Mouse (Mus musculus) left cerebral cortex, adult 2 months (tissue): ENCODE measurements around the gene Gchfr. TPM values are rescaled to one million over a fixed set of nuclear protein-coding genes. Genes with fewer than 3 reads are reported as not detected.

Source experiments
- DNase-seq, 2 experiments: peaks; one replicate each; pipeline ENCODE4 v3.0.0; 2021 to 2022; ENCODE audit warnings: low spot score in 2 of 2, mixed read lengths in 1 of 2; ENCODE audit errors: extremely low spot score in 1 of 2
- H3K27ac ChIP-seq: fragments of 200-600 bp; 2 replicates; pipeline ENCODE4 v1.8.1; 2022
- H3K4me3 ChIP-seq: fragments of 200-600 bp; 2 replicates; pipeline ENCODE4 v1.8.1; 2022
- CTCF ChIP-seq: fragments of 200-600 bp; IDR thresholded peaks from 2 replicates; pipeline ENCODE4 v1.8.1; 2022; ENCODE audit warnings: antibody characterized with exemption, mild to moderate bottlenecking, moderate library complexity
- intact Hi-C: fragments of 180-260 bp; cut with DNase I; formaldehyde crosslinking; loops from one replicate; pipeline ENCODE4 v1.15.1; 2025
- long read RNA-seq, 2 experiments: library from polyadenylated mRNA; stranded (forward); transcript quantifications; one replicate each; pipeline ENCODE4 v2.0.0; 2021; ENCODE audit warnings: borderline mapping rate in 2 of 2
- total RNA-seq, 2 experiments: library from RNA; stranded (reverse); gene quantifications; 2 replicates each; pipeline ENCODE4 v1.2.3; 2021

Gchfr gene
- total RNA-seq, result not detected
- long read RNA-seq, experiment 1, partial matches to known transcripts, result 1 of 1 reads
- long read RNA-seq, experiment 1, other reads (novel, unspliced or antisense), result 0 of 1 reads
- long read RNA-seq, experiment 2, partial matches to known transcripts, result 0 of 1 reads
- long read RNA-seq, experiment 2, other reads (novel, unspliced or antisense), result 0 of 1 reads

- intact Hi-C loops, result no loop called here
- peak; percentile 30 to 57 for DNase-seq
- Histone ChIP-seq H3K27ac (no peak within 1 kb of the TSS), H3K4me3 (peak within 1 kb of the TSS; percentile 59)
- peak; percentile 19 for TF ChIP-seq CTCF
These were observed at the start of gene Gchfr for GRCm38 (mm10) chr2:119166901-119167865. TSS of gene Gchfr (plus strand) at chr2:119167773.

- H3K4me3 ChIP-seq, result no peak overlapping the region
- no peak for DNase-seq
- TF ChIP-seq CTCF, result no peak
- intact Hi-C loops, result no loop called here
- H3K27ac ChIP-seq, result no peak overlapping the region
These were observed 31.2 kb upstream of the Gchfr start for GRCm38 (mm10) chr2:119136346-119136898.

- intact Hi-C loops, result no loop called here
- H3K27ac ChIP-seq, result no peak overlapping the region
- no peak; the same call in 1 of the 2 replicates for TF ChIP-seq CTCF
- H3K4me3 ChIP-seq, result no peak overlapping the region
- no peak for DNase-seq
These were observed 22.4 kb upstream of the Gchfr start for GRCm38 (mm10) chr2:119145199-119145598.

- Histone ChIP-seq H3K27ac (no peak overlapping the region), H3K4me3 (no peak overlapping the region)
- intact Hi-C loops, result no loop called here
- no peak for DNase-seq
- TF ChIP-seq CTCF, result no peak
These were observed 21.1 kb upstream of the Gchfr start for GRCm38 (mm10) chr2:119146435-119146834.

- Histone ChIP-seq H3K27ac (peak overlapping the region; percentile 24; the same call in 1 of the 2 replicates), H3K4me3 (no peak overlapping the region)
- no peak for DNase-seq
- no peak for TF ChIP-seq CTCF
- intact Hi-C loops, result no loop called here
These were observed 20.4 kb upstream of the Gchfr start for GRCm38 (mm10) chr2:119147160-119147678.

GRCm38 (mm10) chr2:119147775-119148174 lies 19.8 kb upstream of the Gchfr start:
- Histone ChIP-seq H3K27ac (peak overlapping the region; percentile 24; the same call in 1 of the 2 replicates), H3K4me3 (no peak overlapping the region)
- TF ChIP-seq CTCF, result no peak
- DNase-seq, result no peak
- intact Hi-C loops, result no loop called here

- DNase-seq, result no peak
- TF ChIP-seq CTCF, result no peak
- intact Hi-C loops, result no loop called here
- H3K4me3 ChIP-seq, result no peak overlapping the region
- no peak overlapping the region for H3K27ac ChIP-seq
These were observed 15.3 kb upstream of the Gchfr start for GRCm38 (mm10) chr2:119152255-119152654.

GRCm38 (mm10) chr2:119154683-119155082 lies 12.9 kb upstream of the Gchfr start:
- Histone ChIP-seq H3K27ac (no peak overlapping the region), H3K4me3 (no peak overlapping the region)
- DNase-seq, result no peak
- no peak for TF ChIP-seq CTCF
- intact Hi-C loops, result no loop called here

- TF ChIP-seq CTCF, result no peak
- H3K27ac ChIP-seq, result no peak overlapping the region
- DNase-seq, result no peak
- intact Hi-C loops, result no loop called here
- no peak overlapping the region; the same call in 1 of the 2 replicates for H3K4me3 ChIP-seq
These were observed 12.2 kb upstream of the Gchfr start for GRCm38 (mm10) chr2:119155388-119155787.

- intact Hi-C loops, result loop anchor here (2.0 kb wide), 1 partner anchor 33 kb away; no protein-coding TSS in a partner anchor
- H3K4me3 ChIP-seq, result peak overlapping the region; percentile 93
- peak overlapping the region; percentile 80 for H3K27ac ChIP-seq
- TF ChIP-seq CTCF, result no peak
- no peak for DNase-seq
These were observed 11.4 kb upstream of the Gchfr start for GRCm38 (mm10) chr2:119156081-119156680.

- DNase-seq, result peak; percentile 95 to 97
- intact Hi-C loops, result loop anchor here (2.0 kb wide), 1 partner anchor 32 kb away; no protein-coding TSS in a partner anchor
- Histone ChIP-seq H3K27ac (peak within 1 kb of the TSS; percentile 80), H3K4me3 (peak within 1 kb of the TSS; percentile 93)
- no peak; the same call in none of the 2 replicates for TF ChIP-seq CTCF
These were observed 10.6 kb upstream of the Gchfr start, which contains the start of gene Rmdn3 for GRCm38 (mm10) chr2:119156681-119157572. TSS of gene Rmdn3 (minus strand) at chr2:119157034.
